In genomic region chr2:129435154-129435553, GRCm38 (mm10) we compare ENCODE assay signal across 13 mouse cellular contexts.
DNase-seq lines count a peak whose midpoint lies in the region; ATAC-seq and TF ChIP-seq lines count a peak whose summit lies in the region.
"Had no signal": no experiment of that assay in that cellular context is flagged by ENCODE, and none has a peak within 500 bp of the region (broad histone marks: within the 10 kb centered on the region; RNA-seq: fewer than 3 reads in every experiment).

No protein-coding gene starts in this region.

- no peak overlapping the region for H3K4me3 ChIP-seq in forebrain, postnatal 0 days (ENCODE audit: low read depth, low read length)
- no peak overlapping the region for H3K4me3 ChIP-seq in forebrain, embryonic 16.5 days (replicated peaks; ENCODE audit: low read length)
- H3K4me3 ChIP-seq in liver, postnatal 0 days (ENCODE audit: low read depth, low read length), result no peak overlapping the region
- no peak overlapping the region for H3K4me3 ChIP-seq in liver, embryonic 11.5 days (ENCODE audit: low read depth, low read length)
- H3K4me3 ChIP-seq: heart, embryonic 15.5 days; liver, embryonic 13.5 days had no signal

- no peak overlapping the region for H3K27ac ChIP-seq in forebrain, postnatal 0 days (ENCODE audit: low read depth, low read length)
- H3K27ac ChIP-seq in forebrain, embryonic 16.5 days (ENCODE audit: low read length), result no peak overlapping the region
- H3K27ac ChIP-seq in liver, postnatal 0 days (ENCODE audit: low read depth), result no peak overlapping the region
- H3K27ac ChIP-seq in liver, embryonic 11.5 days (ENCODE audit: low read depth, low read length), result no peak overlapping the region
- H3K27ac ChIP-seq: heart, embryonic 15.5 days; liver, embryonic 13.5 days had no signal

- no peaks in the 10 kb centered on the region for H3K36me3 ChIP-seq in forebrain, postnatal 0 days (ENCODE audit: insufficient read depth)
- no peaks in the 10 kb centered on the region for H3K36me3 ChIP-seq in forebrain, embryonic 16.5 days (ENCODE audit: control insufficient read depth, insufficient read depth)
- H3K36me3 ChIP-seq in liver, postnatal 0 days (replicated peaks; ENCODE audit: insufficient read depth, low read length), result no peaks in the 10 kb centered on the region
- H3K36me3 ChIP-seq in liver, embryonic 11.5 days (ENCODE audit: control insufficient read depth, insufficient read depth, low read length), result no peaks in the 10 kb centered on the region
- H3K36me3 ChIP-seq: heart, embryonic 15.5 days; liver, embryonic 13.5 days had no signal

- WGBS in forebrain, postnatal 0 days, result 58% methylated on average over 1 of the region's 1 CpGs
- WGBS in forebrain, embryonic 16.5 days, result 70% methylated on average over 1 of the region's 1 CpGs
- WGBS in liver, postnatal 0 days (ENCODE audit: insufficient replicate concordance), result 37% methylated on average over 1 of the region's 1 CpGs
- 39% methylated on average over 1 of the region's 1 CpGs for WGBS in liver, embryonic 11.5 days

- TF ChIP-seq CTCF in forebrain, postnatal 0 days (IDR thresholded peaks at IDR 0.05; ENCODE audit: low read depth), result peak; percentile 48
- 0 out of 2 replicates have a peak, but pooled peaks have one; percentile 26 for TF ChIP-seq CTCF in liver, postnatal 0 days (IDR thresholded peaks at IDR 0.05; ENCODE audit: low read depth)

- no peaks in the 10 kb centered on the region for H3K9me3 ChIP-seq in forebrain, postnatal 0 days (ENCODE audit: low read length)
- H3K9me3 ChIP-seq in forebrain, embryonic 16.5 days (ENCODE audit: control insufficient read depth, low read length), result no peaks in the 10 kb centered on the region
- no peaks in the 10 kb centered on the region for H3K9me3 ChIP-seq in liver, postnatal 0 days (ENCODE audit: low read length)
- no peaks in the 10 kb centered on the region for H3K9me3 ChIP-seq in liver, embryonic 11.5 days (ENCODE audit: control insufficient read depth, low read length)
- H3K9me3 ChIP-seq: heart, embryonic 15.5 days; liver, embryonic 13.5 days had no signal

- no peaks in the 10 kb centered on the region for H3K27me3 ChIP-seq in forebrain, postnatal 0 days (ENCODE audit: insufficient read depth, low read length)
- no peaks in the 10 kb centered on the region for H3K27me3 ChIP-seq in forebrain, embryonic 16.5 days (replicated peaks; ENCODE audit: control insufficient read depth, insufficient read depth, low read length)
- H3K27me3 ChIP-seq in liver, postnatal 0 days (ENCODE audit: insufficient read depth, low read length), result no peaks in the 10 kb centered on the region
- H3K27me3 ChIP-seq in liver, embryonic 11.5 days (replicated peaks; ENCODE audit: control insufficient read depth, insufficient read depth, low read length), result no peaks in the 10 kb centered on the region
- H3K27me3 ChIP-seq: heart, embryonic 15.5 days; liver, embryonic 13.5 days had no signal

- no peak overlapping the region for H3K4me2 ChIP-seq in forebrain, postnatal 0 days (ENCODE audit: low read depth)
- no peak overlapping the region for H3K4me2 ChIP-seq in forebrain, embryonic 16.5 days (ENCODE audit: low read length)
- no peak overlapping the region for H3K4me2 ChIP-seq in liver, postnatal 0 days (ENCODE audit: low read depth, low read length)
- H3K4me2 ChIP-seq in liver, embryonic 11.5 days, result no peak overlapping the region
- H3K4me2 ChIP-seq: heart, embryonic 15.5 days; liver, embryonic 13.5 days; midbrain, embryonic 11.5 days had no signal

- peak; percentile 25 for DNase-seq in forebrain, postnatal 0 days
- DNase-seq in liver, postnatal 0 days, result no peak
- DNase-seq in liver, embryonic 11.5 days (ENCODE audit: low spot score), result no peak
- DNase-seq in NIH3T3 (ENCODE audit: low read depth), result peak; percentile 45
- no peak for DNase-seq in ovary, postnatal 10 days (ENCODE audit: low spot score)
- DNase-seq in urinary bladder, postnatal 4 days (ENCODE audit: low spot score in 2 of 2), result no peak
- DNase-seq: kidney, postnatal 25 days; liver, embryonic 13.5 days; right cerebral cortex, postnatal 14 days had no signal

- H3K4me1 ChIP-seq in forebrain, postnatal 0 days (ENCODE audit: insufficient read depth), result no peaks in the 10 kb centered on the region
- no peaks in the 10 kb centered on the region for H3K4me1 ChIP-seq in forebrain, embryonic 16.5 days (replicated peaks; ENCODE audit: control insufficient read depth, insufficient read depth, low read length)
- no peaks in the 10 kb centered on the region for H3K4me1 ChIP-seq in liver, postnatal 0 days (ENCODE audit: insufficient read depth)
- no peaks in the 10 kb centered on the region for H3K4me1 ChIP-seq in liver, embryonic 11.5 days (replicated peaks; ENCODE audit: control insufficient read depth, insufficient read depth, low read length)
- H3K4me1 ChIP-seq: heart, embryonic 15.5 days; liver, embryonic 13.5 days had no signal

- TF ChIP-seq EP300 in liver, postnatal 0 days (IDR thresholded peaks at IDR 0.05; ENCODE audit: low read depth), result no peak

- no peak for ATAC-seq in forebrain, postnatal 0 days
- no peak for ATAC-seq in forebrain, embryonic 16.5 days
- ATAC-seq in liver, postnatal 0 days, result no peak
- ATAC-seq in liver, embryonic 11.5 days (replicated peaks; ENCODE audit: low FRiP score), result no peak
- ATAC-seq in megakaryocyte progenitor cell, adult 5-6 weeks (replicated peaks; ENCODE audit: poor library complexity), result 0 out of 2 replicates have a peak, but pooled peaks have one; percentile 37

- H3K9ac ChIP-seq in forebrain, postnatal 0 days, result no peak overlapping the region
- no peak overlapping the region for H3K9ac ChIP-seq in forebrain, embryonic 16.5 days (replicated peaks; ENCODE audit: low read depth, low read length)
- no peak overlapping the region for H3K9ac ChIP-seq in liver, postnatal 0 days (replicated peaks)
- no peak overlapping the region for H3K9ac ChIP-seq in liver, embryonic 11.5 days (ENCODE audit: low read depth, low read length)
- H3K9ac ChIP-seq: heart, embryonic 15.5 days; liver, embryonic 13.5 days had no signal

Comparison
In these comparisons a context has a peak if more than half of its experiments do, and no peak if none do; other contexts are left out.
1. DNase-seq: peak in forebrain, postnatal 0 days (single experiment) and NIH3T3 (single experiment); none in liver, postnatal 0 days (single experiment), liver, embryonic 11.5 days (single experiment), ovary, postnatal 10 days (single experiment) and urinary bladder, postnatal 4 days (0 of 2).